Mouse (Mus musculus): Measurements from ENCODE around the gene Lpin2. TPM values are rescaled to one million over a fixed set of nuclear protein-coding genes. Genes with fewer than 3 reads are reported as not detected.

Lpin2 gene
- polyA plus RNA-seq, 1 experiment from 2014 or later, result 30.8 TPM

DNA sequence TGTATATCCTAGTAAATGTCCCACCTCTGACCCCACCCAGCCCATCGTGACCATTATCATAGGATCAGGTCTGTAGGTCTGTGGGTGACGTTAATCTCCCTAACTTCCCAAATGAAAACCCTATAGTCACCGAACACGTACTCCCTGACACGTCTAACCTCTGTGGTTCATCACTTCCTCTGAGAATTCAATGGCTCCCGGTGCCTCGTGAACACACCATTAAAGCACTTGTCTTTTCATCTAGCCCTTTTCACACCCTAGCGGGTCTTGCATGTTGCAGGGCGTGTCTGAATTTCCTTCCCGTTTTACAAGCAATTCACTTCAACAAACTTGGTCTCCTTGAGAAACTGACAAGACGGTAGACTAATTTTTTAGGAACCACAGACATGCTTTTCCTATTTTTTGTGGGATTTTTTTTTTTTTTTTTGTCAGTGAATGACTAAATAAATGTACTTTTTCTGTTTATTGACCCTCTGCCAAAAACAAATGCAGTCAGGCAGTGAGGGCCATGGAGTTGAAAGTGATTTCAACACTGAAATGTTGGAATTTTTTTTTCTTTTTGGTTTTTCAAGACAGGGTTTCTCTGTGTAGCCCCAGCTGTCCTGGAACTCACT, 105.9 kb downstream of the Lpin2 start:
- no peaks in the 10 kb centered on the region for H3K9me3 ChIP-seq (ENCODE audit: control insufficient read depth, low read length)
- no peaks in the 10 kb centered on the region for H3K36me3 ChIP-seq (ENCODE audit: control insufficient read depth, insufficient read depth, low read length)
- no peak overlapping the region for H3K4me2 ChIP-seq (ENCODE audit: low read depth, low read length)
- H3K27me3 ChIP-seq (ENCODE audit: control insufficient read depth, insufficient read depth, low read depth, low read length), result no peaks in the 10 kb centered on the region; the same call in 1 of the 2 replicates
- H3K4me3 ChIP-seq (ENCODE audit: low read length), result no peak overlapping the region
- WGBS, result 78% methylated on average over 11 of the region's 11 CpGs
- H3K4me1 ChIP-seq (replicated peaks; ENCODE audit: control insufficient read depth, insufficient read depth, low read length), result peaks cover 17% of the 10 kb centered on the region
- H3K27ac ChIP-seq (ENCODE audit: low read length), result no peak overlapping the region
- no peak overlapping the region for H3K9ac ChIP-seq (ENCODE audit: low read length)
- ATAC-seq (ENCODE audit: low read depth), result no peak

DNA sequence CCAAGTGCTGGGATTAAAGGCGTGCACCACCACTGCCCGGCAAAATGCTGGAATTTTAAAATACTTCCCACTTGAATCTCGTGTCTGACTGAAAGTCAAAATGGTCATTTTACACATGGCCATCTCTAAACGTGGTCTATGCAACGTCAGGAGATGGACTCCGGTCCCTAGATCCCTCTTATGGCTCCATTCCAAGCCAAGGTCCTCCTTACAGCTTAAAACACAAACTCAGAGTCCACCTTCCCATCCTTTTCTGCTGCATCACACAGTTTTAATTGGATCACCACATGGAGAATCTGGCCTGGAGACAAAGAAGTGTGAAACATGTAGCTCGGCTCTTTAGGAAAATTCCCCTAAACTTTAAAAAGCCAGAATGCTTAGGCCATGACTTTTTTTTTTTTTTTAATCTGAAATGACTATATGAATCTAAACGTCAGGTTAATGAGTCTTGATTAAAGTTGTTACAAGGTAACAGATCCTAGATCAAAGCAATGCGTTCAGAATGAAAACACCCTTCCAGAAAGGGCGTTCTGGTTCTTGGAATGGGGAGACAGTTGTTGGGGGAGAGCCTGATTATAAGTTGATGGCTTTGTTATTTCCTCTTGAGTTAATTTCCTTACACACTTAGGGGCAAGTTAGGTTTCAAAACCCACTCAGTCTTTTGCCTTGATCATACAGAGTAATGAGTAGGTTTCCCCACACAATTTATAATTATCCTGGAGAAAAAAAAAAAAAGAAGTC, 106.6 kb downstream of the Lpin2 start:
- H3K4me1 ChIP-seq (replicated peaks; ENCODE audit: control insufficient read depth, insufficient read depth, low read length), result peaks cover 17% of the 10 kb centered on the region
- H3K27ac ChIP-seq (ENCODE audit: low read length), result no peak overlapping the region
- no peaks in the 10 kb centered on the region for H3K36me3 ChIP-seq (ENCODE audit: control insufficient read depth, insufficient read depth, low read length)
- ATAC-seq (ENCODE audit: low read depth), result no peak
- no peak overlapping the region for H3K4me3 ChIP-seq (ENCODE audit: low read length)
- no peaks in the 10 kb centered on the region for H3K9me3 ChIP-seq (ENCODE audit: control insufficient read depth, low read length)
- H3K9ac ChIP-seq (ENCODE audit: low read length), result no peak overlapping the region
- no peak overlapping the region for H3K4me2 ChIP-seq (ENCODE audit: low read depth, low read length)
- no peaks in the 10 kb centered on the region; the same call in 1 of the 2 replicates for H3K27me3 ChIP-seq (ENCODE audit: control insufficient read depth, insufficient read depth, low read depth, low read length)
- WGBS, result 81% methylated on average over 10 of the region's 10 CpGs

- 69% methylated on average over 6 of the region's 6 CpGs for WGBS
- peak; percentile 5; the same call in 1 of the 2 replicates for ATAC-seq (ENCODE audit: low read depth)
- Histone ChIP-seq H3K4me2 (ENCODE audit: low read depth, low read length) (no peak overlapping the region), H3K4me1 (replicated peaks; ENCODE audit: control insufficient read depth, insufficient read depth, low read length) (peaks cover 16% of the 10 kb centered on the region), H3K36me3 (ENCODE audit: control insufficient read depth, insufficient read depth, low read length) (no peaks in the 10 kb centered on the region), H3K4me3 (ENCODE audit: low read length) (no peak overlapping the region), H3K9me3 (ENCODE audit: control insufficient read depth, low read length) (no peaks in the 10 kb centered on the region), H3K27me3 (ENCODE audit: control insufficient read depth, insufficient read depth, low read depth, low read length) (no peaks in the 10 kb centered on the region), H3K27ac (ENCODE audit: low read length) (no peak overlapping the region), H3K9ac (ENCODE audit: low read length) (no peak overlapping the region)
These were observed 107.3 kb downstream of the Lpin2 start for GRCm38 (mm10) chr17:71289572-71290176.

DNA sequence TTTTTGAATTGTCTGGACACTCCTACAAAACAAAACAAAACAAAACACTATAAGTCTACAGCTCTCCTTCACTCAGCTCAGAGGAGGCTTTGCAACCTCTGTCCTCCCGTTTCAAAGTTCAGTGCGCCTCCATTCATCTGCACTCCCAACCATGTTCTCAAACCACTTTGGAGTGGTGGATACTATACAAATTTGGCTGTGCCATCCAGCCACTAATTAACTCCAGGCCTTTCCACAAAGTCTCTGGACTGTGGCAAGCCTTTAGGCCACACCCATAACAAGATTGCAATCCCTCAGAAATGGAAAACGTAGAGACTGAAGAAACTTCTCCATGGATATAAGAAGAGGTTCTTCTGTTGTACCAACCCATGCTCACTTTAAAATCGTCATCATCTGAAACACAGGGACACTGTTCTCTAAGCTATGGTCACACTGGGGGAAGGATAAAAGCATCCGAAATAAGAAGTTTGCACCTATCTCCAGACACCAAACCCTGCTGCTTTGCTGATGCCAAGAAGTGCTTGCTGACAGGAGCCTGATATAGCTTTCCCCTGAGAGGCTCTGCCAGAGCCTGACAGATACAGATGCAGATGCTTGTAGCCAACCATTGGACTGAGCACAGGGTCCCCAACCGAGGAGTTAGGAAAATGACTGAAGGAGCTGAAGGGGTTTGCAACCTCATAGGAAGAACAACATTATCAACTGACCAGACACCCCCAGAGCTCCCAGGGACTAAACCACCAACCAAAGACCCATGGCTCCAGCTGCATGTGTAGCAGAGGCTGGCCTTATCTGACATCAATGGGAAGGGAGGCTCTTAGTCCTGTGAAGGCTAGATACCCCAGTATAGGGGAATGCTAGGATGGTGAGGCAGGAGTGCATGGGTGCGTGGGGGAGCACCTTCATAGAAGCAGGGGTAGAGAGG, 108.4 kb downstream of the Lpin2 start:
- 76% methylated on average over 7 of the region's 7 CpGs for WGBS
- no peak overlapping the region for H3K4me2 ChIP-seq (ENCODE audit: low read depth, low read length)
- H3K9me3 ChIP-seq (ENCODE audit: control insufficient read depth, low read length), result no peaks in the 10 kb centered on the region
- ATAC-seq (ENCODE audit: low read depth), result no peak
- no peak overlapping the region for H3K9ac ChIP-seq (ENCODE audit: low read length)
- peaks cover 5% of the 10 kb centered on the region for H3K4me1 ChIP-seq (replicated peaks; ENCODE audit: control insufficient read depth, insufficient read depth, low read length)
- H3K4me3 ChIP-seq (ENCODE audit: low read length), result no peak overlapping the region
- H3K27me3 ChIP-seq (ENCODE audit: control insufficient read depth, insufficient read depth, low read depth, low read length), result no peaks in the 10 kb centered on the region
- H3K27ac ChIP-seq (ENCODE audit: low read length), result no peak overlapping the region
- no peaks in the 10 kb centered on the region for H3K36me3 ChIP-seq (ENCODE audit: control insufficient read depth, insufficient read depth, low read length)

- no peak for ATAC-seq (ENCODE audit: low read depth)
- Histone ChIP-seq H3K4me3 (ENCODE audit: low read length) (no peak overlapping the region), H3K4me2 (ENCODE audit: low read depth, low read length) (no peak overlapping the region), H3K27ac (ENCODE audit: low read length) (no peak overlapping the region), H3K9me3 (ENCODE audit: control insufficient read depth, low read length) (no peaks in the 10 kb centered on the region), H3K4me1 (replicated peaks; ENCODE audit: control insufficient read depth, insufficient read depth, low read length) (no peaks in the 10 kb centered on the region), H3K36me3 (ENCODE audit: control insufficient read depth, insufficient read depth, low read length) (no peaks in the 10 kb centered on the region), H3K9ac (ENCODE audit: low read length) (no peak overlapping the region), H3K27me3 (ENCODE audit: control insufficient read depth, insufficient read depth, low read depth, low read length) (no peaks in the 10 kb centered on the region)
- WGBS, result 79% methylated on average over 6 of the region's 6 CpGs
These were observed 109.6 kb downstream of the Lpin2 start for GRCm38 (mm10) chr17:71291897-71292420.

DNA sequence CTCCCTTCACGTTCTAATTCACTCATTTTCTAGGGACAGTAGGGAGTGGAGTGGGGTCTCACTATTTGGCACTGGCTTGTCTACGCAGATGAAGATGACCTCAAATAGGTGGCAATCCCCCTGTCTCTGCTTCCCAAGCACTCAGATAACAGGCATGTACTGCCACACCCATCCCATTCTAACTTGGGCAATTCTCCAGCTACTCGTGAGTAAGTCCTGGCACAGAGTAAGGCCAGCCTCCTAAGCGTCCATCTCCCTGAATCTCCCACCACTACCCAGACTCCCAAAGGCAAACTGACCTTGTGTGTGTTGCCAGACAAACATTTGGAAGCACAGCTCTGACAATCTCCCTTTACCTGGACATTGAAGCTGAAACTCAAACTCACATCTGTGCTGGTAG, 110.5 kb downstream of the Lpin2 start:
- Histone ChIP-seq H3K36me3 (ENCODE audit: control insufficient read depth, insufficient read depth, low read length) (no peaks in the 10 kb centered on the region), H3K9me3 (ENCODE audit: control insufficient read depth, low read length) (no peaks in the 10 kb centered on the region), H3K4me3 (ENCODE audit: low read length) (no peak overlapping the region), H3K27ac (ENCODE audit: low read length) (no peak overlapping the region), H3K4me2 (ENCODE audit: low read depth, low read length) (no peak overlapping the region), H3K27me3 (ENCODE audit: control insufficient read depth, insufficient read depth, low read depth, low read length) (no peaks in the 10 kb centered on the region), H3K4me1 (replicated peaks; ENCODE audit: control insufficient read depth, insufficient read depth, low read length) (no peaks in the 10 kb centered on the region), H3K9ac (ENCODE audit: low read length) (no peak overlapping the region)
- ATAC-seq (ENCODE audit: low read depth), result no peak
- WGBS, result 46% methylated on average over 4 of the region's 4 CpGs

- H3K9me3 ChIP-seq (ENCODE audit: control insufficient read depth, low read length), result no peaks in the 10 kb centered on the region
- no peaks in the 10 kb centered on the region for H3K36me3 ChIP-seq (ENCODE audit: control insufficient read depth, insufficient read depth, low read length)
- 55% methylated on average over 3 of the region's 3 CpGs for WGBS
- H3K4me3 ChIP-seq (ENCODE audit: low read length), result no peak overlapping the region
- no peak overlapping the region for H3K4me2 ChIP-seq (ENCODE audit: low read depth, low read length)
- no peaks in the 10 kb centered on the region for H3K27me3 ChIP-seq (ENCODE audit: control insufficient read depth, insufficient read depth, low read depth, low read length)
- no peak overlapping the region for H3K9ac ChIP-seq (ENCODE audit: low read length)
- no peak overlapping the region for H3K27ac ChIP-seq (ENCODE audit: low read length)
- no peaks in the 10 kb centered on the region for H3K4me1 ChIP-seq (replicated peaks; ENCODE audit: control insufficient read depth, insufficient read depth, low read length)
- ATAC-seq (ENCODE audit: low read depth), result no peak
These were observed 112.2 kb downstream of the Lpin2 start for GRCm38 (mm10) chr17:71294570-71294969.

Data from lung, embryonic 16.5 days (tissue).